Mouse (Mus musculus) megakaryocyte, embryonic 14.5 days (primary cell): Measurements from ENCODE around the gene Cdc25a.

ENCODE experiments used
- FLI1 ChIP-seq: IDR thresholded peaks from 2 replicates; pipeline ENCODE4 v1.6.1; 2012; ENCODE audit warnings: low read length, inconsistent platforms, mixed read lengths
- GATA1 ChIP-seq: IDR thresholded peaks from 3 replicates; pipeline ENCODE4 v1.6.1; 2012; ENCODE audit warnings: mixed read lengths, low read length, inconsistent platforms, borderline replicate concordance

- TF ChIP-seq GATA1 (no peak), FLI1 (no peak)
Observed at GRCm38 (mm10) chr9:109902246-109902645, 26.9 kb downstream of the Cdc25a start.
